Mouse (Mus musculus) duodenum, adult 2 months (tissue): Measurements from ENCODE around the gene Susd3. TPM values are rescaled to one million over a fixed set of nuclear protein-coding genes. Genes with fewer than 3 reads are reported as not detected.

Experiments used
- polyA plus RNA-seq: library from polyadenylated mRNA; depleted of rRNA; stranded (reverse); fragments of >200 nt; gene quantifications from 2 replicates; pipeline ENCODE4 v1.2.3, GENCODE M21; 2012; ENCODE audit warnings: low replicate concordance; rRNA removed

Susd3 gene
- 3.3 and 4.8 TPM in 2 replicates for polyA plus RNA-seq

DNA sequence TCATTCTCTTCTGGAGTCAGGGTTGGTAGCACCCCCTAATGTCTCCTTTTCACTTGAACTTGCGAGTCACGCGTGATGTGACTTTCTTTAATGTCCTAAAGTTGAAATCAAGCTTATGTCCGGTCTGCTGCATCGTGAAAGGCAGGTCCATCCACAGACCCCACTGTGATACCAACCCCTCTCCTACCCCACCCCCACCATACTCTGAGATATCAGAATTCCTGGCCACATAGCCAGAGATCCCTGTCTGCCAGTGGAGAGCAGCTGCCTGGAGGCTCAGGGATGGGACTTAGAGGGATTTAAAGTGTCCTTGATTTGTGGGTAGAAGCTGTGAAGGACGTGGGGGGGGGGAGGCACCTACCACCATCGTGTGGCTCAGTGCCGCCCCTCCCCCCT, at the start of gene Susd3:
Gene Susd3, minus strand, starts transcription at position 240 of the 396 bp plus-strand sequence.

DNA sequence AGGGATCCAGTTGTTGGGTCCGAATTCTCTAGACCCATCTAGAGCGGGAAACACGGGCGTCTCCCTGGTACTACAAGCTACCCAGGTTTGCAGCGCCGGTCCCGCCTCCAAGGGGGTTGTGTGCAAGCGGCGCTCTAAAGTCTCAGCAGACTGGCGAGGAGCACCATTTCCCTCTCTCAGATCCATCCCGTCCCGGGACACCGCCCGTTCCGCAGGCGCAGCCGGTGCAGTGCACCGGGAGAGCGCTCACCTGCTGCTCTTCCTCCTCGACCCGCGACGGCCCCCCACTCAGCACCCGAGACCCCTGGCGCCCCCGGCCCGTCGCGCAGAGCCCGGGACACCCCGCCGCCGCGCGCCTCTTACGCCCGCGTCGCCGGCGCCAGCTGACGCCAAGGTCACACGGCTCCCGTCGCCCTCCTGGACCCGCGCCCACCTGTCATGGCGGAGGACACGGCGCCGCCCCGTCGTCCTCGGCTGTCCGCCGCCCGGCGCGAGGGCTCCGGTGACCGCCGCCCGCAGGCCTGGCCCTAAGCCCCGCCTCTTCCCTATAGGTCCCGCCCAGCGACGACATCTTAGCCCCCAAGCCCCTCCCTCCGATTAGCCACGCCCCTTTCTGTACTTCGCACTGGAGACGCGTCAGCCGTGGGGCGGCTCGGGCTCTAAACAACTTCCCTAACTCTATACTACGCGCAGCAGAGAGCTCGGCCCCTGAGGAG, 32.8 kb downstream of the Susd3 start, which contains the start of gene Card19:
Gene Card19, minus strand, starts transcription at position 534 of the 716 bp plus-strand sequence.

DNA sequence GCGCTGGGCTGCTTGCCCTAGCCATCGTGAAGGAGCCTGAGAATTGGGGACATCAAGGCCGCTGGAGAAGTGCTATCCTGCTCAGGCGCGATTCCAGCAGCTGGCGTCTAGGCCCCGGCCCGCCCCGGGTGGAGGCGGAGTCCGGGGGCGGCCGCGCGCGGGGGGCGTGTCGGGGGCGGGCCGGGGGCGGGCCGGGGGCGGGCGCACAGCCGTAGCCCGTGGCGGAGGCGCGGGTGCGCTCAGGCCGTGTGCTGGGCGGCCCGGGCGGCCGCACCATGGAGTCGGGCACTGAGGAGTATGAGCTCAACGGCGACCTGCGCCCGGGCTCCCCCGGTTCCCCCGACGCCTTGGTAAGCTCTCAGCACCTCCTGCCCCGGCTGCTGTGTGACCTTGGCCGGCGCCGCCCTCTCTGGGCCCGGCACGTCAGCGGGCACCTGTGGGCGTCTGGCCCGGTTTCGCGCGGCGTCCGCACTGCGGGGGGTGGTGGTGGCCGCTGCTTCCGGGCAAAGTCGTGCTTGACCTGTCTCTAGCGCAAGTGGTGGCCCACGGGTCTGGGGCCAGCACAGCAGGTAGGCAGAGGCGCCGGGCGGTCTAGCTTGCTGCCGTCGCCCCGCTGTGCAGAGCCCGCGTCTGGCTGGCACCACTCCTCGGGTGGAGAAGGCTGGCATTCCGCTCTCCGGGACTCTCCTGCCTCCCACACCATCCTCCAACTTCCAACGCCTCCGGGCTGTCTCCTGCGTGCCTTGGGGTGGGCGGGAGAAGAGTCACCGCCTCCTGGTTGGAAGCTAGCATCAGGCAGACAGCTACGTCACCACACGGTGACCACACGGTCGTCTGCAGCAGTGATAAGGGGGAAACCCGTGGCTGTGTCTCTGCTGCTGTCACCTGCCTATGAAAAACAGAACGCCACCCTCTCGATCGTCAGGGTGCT, 61.0 kb downstream of the Susd3 start, which contains the start of gene Ninj1:
Gene Ninj1, plus strand, starts transcription at position 198 of the 931 bp plus-strand sequence.

Other genes starting within 250 kb of the Susd3 start
- 18.0 and 29.1 TPM in 2 replicates for gene Wnk2, start 100.7 kb downstream of the Susd3 start, polyA plus RNA-seq
- gene Ninj1, start 61.2 kb downstream of the Susd3 start, polyA plus RNA-seq, result 64.4 and 216 TPM in 2 replicates
- gene Card19, start 32.7 kb downstream of the Susd3 start, polyA plus RNA-seq, result 186 and 279 TPM in 2 replicates
- gene Fgd3, start 71.6 kb upstream of the Susd3 start, polyA plus RNA-seq, result 0.79 and 1.2 TPM in 2 replicates
- 5.3 and 7.6 TPM in 2 replicates for gene Bicd2, start 92.9 kb upstream of the Susd3 start, polyA plus RNA-seq
- 2.2 and 5.4 TPM in 2 replicates for gene Ippk, start 172.5 kb upstream of the Susd3 start, polyA plus RNA-seq
- not detected in 2 replicates for gene Tes3-ps, start 244.6 kb upstream of the Susd3 start, polyA plus RNA-seq